Mouse (Mus musculus) limb, embryonic 13.5 days (tissue): ENCODE data around the gene Scamp4. TPM values are rescaled to one million over a fixed set of nuclear protein-coding genes. Genes with fewer than 3 reads are reported as not detected.

Source experiments
- ATAC-seq: fragments of 200-750 bp; cut with Nextera tagmentation; 2 replicates; pipeline ENCODE4 v1.8.0; 2017; ENCODE audit warnings: low read depth, moderate number of reproducible peaks, moderate TSS enrichment; ENCODE audit not compliant: low FRiP score
- H3K27ac ChIP-seq: fragments of 300-500 bp; sonication (generic); 2 replicates; pipeline ENCODE4 v1.5.1; 2015; ENCODE audit warnings: inconsistent platforms, mild to moderate bottlenecking, moderate library complexity
- H3K27me3 ChIP-seq: fragments of 300-500 bp; sonication (generic); 2 replicates; pipeline ENCODE4 v1.6.1; 2015; ENCODE audit warnings: mild to moderate bottlenecking, inconsistent platforms
- H3K36me3 ChIP-seq: fragments of 300-500 bp; sonication (generic); 2 replicates; pipeline ENCODE4 v1.6.1; 2015; ENCODE audit warnings: inconsistent platforms, mild to moderate bottlenecking, moderate library complexity
- H3K4me1 ChIP-seq: fragments of 300-500 bp; sonication (generic); 2 replicates; pipeline ENCODE4 v1.6.1; 2015; ENCODE audit warnings: inconsistent platforms
- H3K4me2 ChIP-seq: fragments of 300-500 bp; sonication (generic); replicated peaks from 2 replicates; pipeline ENCODE4 v1.6.1; 2015; ENCODE audit warnings: inconsistent platforms, mild to moderate bottlenecking, moderate library complexity
- H3K4me3 ChIP-seq: fragments of 300-500 bp; sonication (generic); 2 replicates; pipeline ENCODE4 v1.5.1; 2015; ENCODE audit warnings: moderate library complexity, mild to moderate bottlenecking, inconsistent platforms
- H3K9ac ChIP-seq: fragments of 300-500 bp; sonication (generic); 2 replicates; pipeline ENCODE4 v1.6.1; 2015; ENCODE audit warnings: mild to moderate bottlenecking, inconsistent platforms
- H3K9me3 ChIP-seq: fragments of 300-500 bp; sonication (generic); 2 replicates; pipeline ENCODE4 v1.6.1; 2016; ENCODE audit warnings: inconsistent platforms
- WGBS: fragments of 180-500 bp; shearing (Covaris S2); methylation state at CpG from one replicate; pipeline ENCODE4 v1.1.7; 2015; 5-methylcytosine and 5-hydroxymethylcytosine counted together
- polyA plus RNA-seq: library from polyadenylated mRNA; unstranded; fragments of >200 nt; fragmentation: Nextera tagmentation; extraction: Ambion mirVana; gene quantifications from 2 replicates; pipeline ENCODE4 v1.2.1, GENCODE M21; 2015

The Scamp4 gene
- polyA plus RNA-seq, 1 experiment from 2014 or later, result 92.0 TPM

DNA sequence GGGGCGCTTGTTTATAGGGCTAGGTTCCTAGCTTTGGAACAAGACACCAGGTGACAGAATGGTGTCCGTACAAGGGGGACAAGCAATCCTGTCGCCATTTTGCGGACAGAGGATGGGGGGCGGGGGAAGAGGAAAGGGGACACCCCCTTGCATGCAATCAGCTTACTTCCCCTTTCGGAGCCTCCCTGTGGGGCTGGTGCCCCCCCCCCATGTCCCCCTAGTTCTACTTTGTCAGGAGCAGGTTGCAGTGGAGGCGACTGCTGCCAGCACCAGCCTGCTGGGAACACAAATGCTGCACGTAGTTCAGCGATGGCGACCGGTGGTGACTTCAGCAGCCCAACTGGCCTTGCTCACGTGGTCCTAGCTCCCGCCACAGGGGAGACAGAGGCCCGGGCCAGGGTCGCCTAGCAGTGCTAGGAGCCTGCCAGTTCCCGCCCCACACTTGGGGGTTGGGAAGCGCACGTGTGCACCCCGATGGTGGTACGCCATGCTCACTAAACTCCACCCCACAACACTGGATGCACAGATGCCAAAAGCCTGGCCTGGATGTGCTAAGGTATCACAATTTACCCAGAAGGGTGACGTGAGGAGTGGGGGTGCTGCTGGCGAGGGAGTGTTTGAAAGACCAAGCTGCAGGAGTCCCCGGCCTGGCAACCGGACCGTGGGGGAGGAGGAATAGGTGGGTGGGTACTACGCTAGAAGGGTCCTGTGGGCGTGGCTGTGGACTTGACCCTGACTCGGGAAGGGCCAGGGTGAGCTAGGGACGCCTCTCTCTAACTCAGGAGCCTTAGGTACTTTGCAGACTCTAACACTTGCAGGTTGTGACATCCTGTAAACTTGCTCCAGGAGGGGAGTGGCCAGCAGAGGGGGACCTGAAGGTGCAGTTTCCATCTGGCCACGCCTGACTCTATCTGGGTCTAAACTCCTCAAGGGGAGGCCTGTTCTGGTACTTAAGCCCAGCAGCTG is 31.5 kb upstream of the Scamp4 start:
- WGBS, result 15% methylated on average over 30 of the region's 30 CpGs
- Histone ChIP-seq H3K27me3 (no peaks in the 10 kb centered on the region), H3K9ac (peak overlapping the region; percentile 59), H3K4me1 (peaks cover 72% of the 10 kb centered on the region), H3K4me2 (peak overlapping the region; percentile 61), H3K27ac (peak overlapping the region; percentile 69), H3K36me3 (peaks cover 20% of the 10 kb centered on the region), H3K9me3 (no peaks in the 10 kb centered on the region), H3K4me3 (peak overlapping the region; percentile 28)
- peak; percentile 26; the same call in 1 of the 2 replicates for ATAC-seq

DNA sequence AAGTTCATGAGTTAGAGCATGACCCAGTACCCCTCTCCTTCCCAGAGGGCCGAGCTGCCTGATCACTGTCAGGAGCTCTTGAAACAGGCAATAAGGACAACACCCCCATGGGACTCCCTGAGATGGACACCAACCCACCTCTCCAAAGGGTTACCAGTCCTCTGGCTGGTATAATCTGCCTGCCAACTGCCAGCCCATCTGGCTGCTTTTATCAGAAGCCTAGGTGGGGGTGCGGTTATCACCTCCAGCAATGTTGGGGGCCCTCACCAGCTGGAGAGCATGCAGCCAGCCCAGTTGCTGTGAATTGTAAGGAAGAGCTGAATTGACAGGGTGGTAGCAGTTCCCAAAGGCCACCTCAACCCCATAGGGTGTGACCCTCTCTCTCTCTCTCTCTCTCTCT is 30.2 kb upstream of the Scamp4 start:
- Histone ChIP-seq H3K27ac (no peak overlapping the region), H3K4me2 (no peak overlapping the region), H3K4me1 (peaks cover 67% of the 10 kb centered on the region), H3K27me3 (no peaks in the 10 kb centered on the region), H3K36me3 (peaks cover 16% of the 10 kb centered on the region), H3K9ac (no peak overlapping the region), H3K4me3 (no peak overlapping the region), H3K9me3 (no peaks in the 10 kb centered on the region)
- WGBS, result 88% methylated on average over 2 of the region's 2 CpGs
- no peak for ATAC-seq

DNA sequence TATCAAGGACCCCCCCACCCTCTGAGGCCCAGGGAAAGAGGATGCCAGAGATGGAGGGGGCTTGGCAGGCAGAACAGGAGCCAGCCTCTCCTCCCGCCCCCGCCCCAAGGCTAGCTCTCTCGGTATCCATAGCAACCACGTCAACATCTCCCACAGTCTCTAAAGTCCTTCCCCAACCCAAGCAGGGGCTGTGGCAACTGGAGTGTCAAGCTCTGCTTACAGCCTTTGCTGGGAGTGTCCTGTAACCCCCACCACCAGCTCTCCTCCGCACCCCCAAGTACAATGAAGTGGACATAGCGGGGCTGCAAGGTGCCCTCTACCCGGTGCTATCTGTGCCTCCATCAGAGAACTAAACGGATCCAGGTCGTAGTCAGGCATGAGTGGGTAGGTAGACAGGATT is 28.7 kb upstream of the Scamp4 start:
- H3K9ac ChIP-seq, result 0 out of 2 replicates have a peak overlapping the region, but pooled peaks have one; percentile 39
- H3K27ac ChIP-seq, result no peak overlapping the region
- WGBS, result 68% methylated on average over 9 of the region's 9 CpGs
- ATAC-seq, result no peak
- H3K36me3 ChIP-seq, result peaks cover 1% of the 10 kb centered on the region
- peaks cover 75% of the 10 kb centered on the region for H3K4me1 ChIP-seq
- no peak overlapping the region; the same call in 1 of the 2 replicates for H3K4me2 ChIP-seq
- H3K27me3 ChIP-seq, result no peaks in the 10 kb centered on the region
- no peaks in the 10 kb centered on the region for H3K9me3 ChIP-seq
- no peak overlapping the region for H3K4me3 ChIP-seq

DNA sequence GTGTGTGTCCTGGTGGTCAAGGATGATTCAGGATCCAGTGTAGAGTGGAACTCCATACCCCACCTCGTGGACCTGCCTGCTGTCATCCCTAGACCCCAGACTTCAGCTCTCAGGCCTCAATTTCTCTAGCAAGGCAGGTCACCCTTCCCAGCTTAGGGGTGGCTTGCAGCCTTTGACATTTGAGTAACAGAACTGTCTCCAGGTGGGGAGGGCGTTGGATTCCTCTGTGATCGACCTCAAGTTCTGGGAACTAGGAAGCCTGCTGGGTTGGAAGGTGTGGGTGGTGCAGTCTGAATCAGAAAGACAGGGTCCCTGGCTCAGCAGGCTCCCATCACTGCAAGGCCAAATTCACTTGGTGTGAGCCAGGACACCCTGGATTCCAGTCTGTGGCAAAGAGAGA is 27.8 kb upstream of the Scamp4 start:
- Histone ChIP-seq H3K4me1 (peaks cover 72% of the 10 kb centered on the region), H3K4me3 (0 out of 2 replicates have a peak overlapping the region, but pooled peaks have one; percentile 83), H3K36me3 (no peaks in the 10 kb centered on the region; the same call in 1 of the 2 replicates), H3K4me2 (peak overlapping the region; percentile 91), H3K27ac (no peak overlapping the region), H3K9ac (no peak overlapping the region), H3K9me3 (no peaks in the 10 kb centered on the region), H3K27me3 (no peaks in the 10 kb centered on the region)
- ATAC-seq, result no peak
- 79% methylated on average over 3 of the region's 3 CpGs for WGBS

DNA sequence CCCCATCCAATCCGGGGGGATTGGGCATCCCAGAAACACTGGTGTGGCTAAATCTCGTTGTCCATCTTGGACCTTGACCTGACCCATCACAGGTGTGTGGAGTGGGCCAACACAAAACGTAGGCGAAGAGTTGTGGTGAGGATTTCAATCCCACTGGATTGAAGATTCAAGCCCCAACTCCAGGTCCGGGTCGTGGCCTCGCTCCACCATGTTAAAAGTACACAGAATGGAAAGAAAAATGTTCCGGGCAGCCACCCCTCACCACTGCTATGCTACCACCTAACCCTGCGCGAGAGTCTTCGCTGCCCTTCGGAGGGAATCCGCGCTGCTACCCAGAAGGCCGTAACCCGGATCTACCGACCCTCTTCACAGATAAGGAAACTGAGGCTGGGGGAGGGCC is 26.7 kb upstream of the Scamp4 start:
- Histone ChIP-seq H3K4me2 (peak overlapping the region; percentile 91), H3K4me1 (peaks cover 62% of the 10 kb centered on the region), H3K4me3 (peak overlapping the region; percentile 83), H3K27me3 (no peaks in the 10 kb centered on the region), H3K9ac (peak overlapping the region; percentile 89), H3K27ac (no peak overlapping the region), H3K9me3 (no peaks in the 10 kb centered on the region), H3K36me3 (no peaks in the 10 kb centered on the region; the same call in 1 of the 2 replicates)
- 13% methylated on average over 17 of the region's 17 CpGs for WGBS
- no peak for ATAC-seq

DNA sequence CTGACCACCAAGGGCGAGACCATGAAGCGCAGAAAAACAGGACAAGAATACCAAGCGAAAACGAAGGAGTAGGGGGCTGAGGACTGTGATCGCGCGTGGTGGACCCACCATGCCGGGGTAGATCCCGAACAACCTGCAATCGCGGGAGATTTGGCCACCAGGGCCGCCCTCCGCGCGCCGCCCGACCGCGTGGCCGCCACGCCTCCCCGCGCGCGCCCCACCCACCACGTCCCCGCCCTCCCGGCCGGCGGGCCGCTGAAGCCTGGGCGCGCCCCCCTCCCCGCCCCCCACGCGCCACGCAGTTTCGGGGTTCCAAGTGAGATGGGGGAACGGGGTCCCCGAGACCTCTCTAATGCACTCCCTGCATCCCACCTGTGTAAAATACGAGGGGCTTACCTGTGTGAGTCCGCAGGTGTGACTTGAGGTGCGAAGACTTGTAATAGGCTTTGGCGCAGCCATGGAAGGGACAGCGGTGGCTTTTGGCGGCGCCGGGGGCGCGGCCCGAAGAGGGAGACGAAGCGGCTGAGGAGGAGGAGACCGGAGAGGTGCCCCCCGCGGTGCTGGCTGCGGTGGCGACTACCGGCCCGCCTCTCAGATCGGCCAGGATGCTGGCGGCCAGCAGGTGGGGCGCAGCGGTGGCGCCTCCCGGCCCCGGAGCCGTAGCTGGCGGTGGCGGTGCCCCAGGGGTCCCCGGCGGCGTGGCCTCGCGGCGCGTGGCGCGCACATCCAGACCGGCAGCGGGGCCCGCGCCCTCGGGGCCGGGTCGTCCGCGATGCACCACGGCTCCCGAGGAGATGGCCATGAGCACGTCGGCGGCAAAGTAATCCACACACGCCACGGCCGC is 26.1 kb upstream of the Scamp4 start:
- peak overlapping the region; percentile 83 for H3K4me3 ChIP-seq
- peak overlapping the region; percentile 89 for H3K9ac ChIP-seq
- H3K4me2 ChIP-seq, result peak overlapping the region; percentile 91
- ATAC-seq, result no peak
- H3K9me3 ChIP-seq, result no peaks in the 10 kb centered on the region
- H3K36me3 ChIP-seq, result peaks cover 5% of the 10 kb centered on the region
- H3K27me3 ChIP-seq, result no peaks in the 10 kb centered on the region
- H3K4me1 ChIP-seq, result peaks cover 56% of the 10 kb centered on the region
- H3K27ac ChIP-seq, result peak overlapping the region; percentile 85
- WGBS, result under 1% methylated on average over 95 of the region's 96 CpGs

DNA sequence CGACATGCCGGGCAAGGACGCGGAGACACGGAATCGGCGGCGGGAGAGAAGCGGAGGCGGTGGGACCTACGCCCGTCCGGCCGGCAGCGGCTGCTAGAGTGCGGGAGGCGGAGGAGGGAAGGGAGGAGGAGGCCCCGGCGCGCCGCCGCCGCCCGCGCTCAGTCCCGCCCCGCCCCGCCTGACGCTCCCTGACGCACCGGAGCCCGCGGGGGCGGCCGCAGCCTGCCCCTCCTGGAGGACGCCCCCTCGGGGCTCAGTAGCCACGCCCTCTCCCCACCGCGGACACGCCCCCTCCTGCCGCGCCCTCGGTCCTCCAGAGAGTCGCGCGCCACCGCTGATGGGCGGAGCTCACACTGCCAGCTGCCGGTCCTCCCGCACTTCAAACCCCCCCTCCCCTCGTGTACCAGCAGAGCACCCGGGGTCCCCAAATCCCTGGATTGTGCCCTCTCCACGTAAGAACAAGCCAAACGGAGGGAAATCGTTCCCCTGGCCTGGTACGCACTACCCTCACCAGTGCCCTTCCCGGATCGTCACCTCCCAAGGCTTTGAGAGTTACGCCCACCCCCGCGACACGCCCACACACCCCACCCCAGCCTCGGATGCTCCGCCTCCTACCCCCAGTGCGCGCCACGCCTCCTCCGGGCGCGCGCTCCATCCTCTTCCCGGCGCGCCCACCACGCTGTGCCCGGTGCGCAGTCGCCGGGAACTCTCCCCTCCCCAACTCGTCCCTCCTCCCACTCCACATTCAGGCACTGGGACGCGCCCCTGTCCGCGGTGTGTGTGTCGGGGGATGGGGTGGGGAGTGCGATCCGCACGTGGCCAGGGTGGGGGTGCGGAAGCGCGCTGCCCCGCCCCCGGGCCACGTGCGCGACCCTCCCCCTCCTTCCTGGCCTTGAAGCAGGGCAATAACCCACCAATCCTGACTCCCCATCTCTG is 25.2 kb upstream of the Scamp4 start, which contains the start of gene Klf16:
Gene Klf16 (minus strand): TSS at position 127 of the 936 bp plus-strand sequence.
- Histone ChIP-seq H3K4me1 (peaks cover 47% of the 10 kb centered on the region), H3K36me3 (peaks cover 13% of the 10 kb centered on the region)

DNA sequence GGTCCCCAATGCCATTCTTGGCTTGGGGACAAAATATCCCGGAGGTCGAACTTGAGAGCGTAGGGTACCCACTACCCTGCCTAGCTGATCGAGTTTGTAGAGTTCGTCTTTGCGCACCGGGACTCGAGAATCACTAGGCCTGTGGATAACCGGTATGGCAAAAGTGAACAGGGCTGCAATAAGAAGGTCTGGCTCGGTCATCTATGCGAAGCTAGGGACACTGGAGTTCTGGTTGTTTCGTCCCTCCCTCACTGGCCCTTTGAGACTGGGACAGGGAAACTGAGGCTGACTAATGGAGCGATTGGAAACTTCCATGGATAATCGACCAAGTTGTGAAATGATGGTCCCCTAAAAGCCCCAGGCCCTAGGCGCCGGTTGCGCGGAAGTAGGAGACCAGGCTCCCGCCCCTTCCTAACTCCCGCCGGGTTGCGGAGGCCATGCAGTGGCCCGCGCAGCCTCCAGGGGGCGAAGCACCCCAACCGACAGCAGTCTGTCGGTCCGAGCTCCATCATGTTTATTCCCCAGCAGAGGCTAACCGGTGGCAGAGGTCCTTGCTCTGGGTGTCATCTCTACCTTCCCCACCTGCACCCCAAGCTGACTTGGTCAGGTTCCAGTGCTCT is 24.4 kb upstream of the Scamp4 start:
- peaks cover 18% of the 10 kb centered on the region for H3K36me3 ChIP-seq
- no peaks in the 10 kb centered on the region for H3K27me3 ChIP-seq
- ATAC-seq, result no peak
- peak overlapping the region; percentile 89 for H3K27ac ChIP-seq
- under 1% methylated on average over 29 of the region's 29 CpGs for WGBS
- H3K4me1 ChIP-seq, result peaks cover 42% of the 10 kb centered on the region
- peak overlapping the region; percentile 91 for H3K4me2 ChIP-seq
- H3K9ac ChIP-seq, result peak overlapping the region; percentile 61
- no peaks in the 10 kb centered on the region for H3K9me3 ChIP-seq
- H3K4me3 ChIP-seq, result peak overlapping the region; percentile 83

More for the DNA sequence above, 25.2 kb upstream of the Scamp4 start, which contains the start of gene Klf16:
- Histone ChIP-seq H3K4me3 (peak within 1 kb of the TSS; percentile 83), H3K27ac (peak within 1 kb of the TSS; percentile 89), H3K27me3 (no peaks in the 10 kb centered on the region), H3K4me2 (peak within 1 kb of the TSS; percentile 91), H3K9ac (peak within 1 kb of the TSS; percentile 89), H3K9me3 (no peaks in the 10 kb centered on the region)
- under 1% methylated on average over 60 of the region's 97 CpGs for WGBS
- ATAC-seq, result peak; percentile 87

DNA sequence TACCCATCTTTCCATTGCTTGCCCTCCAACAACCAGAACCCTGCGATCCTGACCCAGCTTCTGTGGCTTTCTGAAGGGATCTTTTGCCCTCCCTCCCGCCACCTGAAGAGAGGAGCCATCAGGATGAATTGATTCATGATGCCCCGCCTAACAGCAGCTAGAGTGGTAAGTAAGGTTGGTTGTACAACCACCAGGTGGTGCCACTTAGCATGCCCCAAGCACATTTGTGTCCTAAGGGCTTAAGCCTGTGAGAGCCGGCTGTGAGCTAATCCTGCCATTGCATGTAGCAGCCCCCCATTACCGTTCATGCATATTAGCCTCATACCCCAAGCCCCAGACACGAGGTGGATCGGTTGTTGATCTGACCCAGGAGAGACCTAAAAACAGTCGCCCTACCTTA is 23.8 kb upstream of the Scamp4 start:
- WGBS, result 8% methylated on average over 8 of the region's 8 CpGs

DNA sequence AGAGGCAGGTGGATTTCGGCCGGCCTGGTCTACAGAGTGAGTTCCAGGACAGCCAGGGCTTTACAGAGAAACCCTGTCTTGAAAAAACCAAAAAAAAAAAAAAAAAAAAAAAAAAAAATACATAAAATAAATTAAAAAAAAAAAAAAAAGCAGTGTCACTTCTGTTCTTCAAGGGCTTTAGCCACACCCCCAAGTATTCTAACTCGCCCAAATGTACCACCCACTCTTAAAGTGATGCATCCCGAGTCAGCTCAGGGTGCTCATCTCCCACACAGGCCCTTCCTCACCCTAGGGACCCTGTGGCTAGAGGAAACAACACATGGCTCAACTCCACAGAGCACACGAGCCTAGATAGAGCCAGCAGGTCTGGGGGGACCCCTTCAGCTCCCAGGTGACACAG is 19.6 kb upstream of the Scamp4 start:
- Histone ChIP-seq H3K9ac (no peak overlapping the region), H3K9me3 (no peaks in the 10 kb centered on the region), H3K4me2 (no peak overlapping the region), H3K4me1 (peaks cover 25% of the 10 kb centered on the region), H3K27ac (no peak overlapping the region), H3K27me3 (no peaks in the 10 kb centered on the region), H3K36me3 (peaks cover 52% of the 10 kb centered on the region), H3K4me3 (no peak overlapping the region)
- ATAC-seq, result no peak
- 83% methylated on average over 5 of the region's 5 CpGs for WGBS

More for the DNA sequence above, 23.8 kb upstream of the Scamp4 start:
- Histone ChIP-seq H3K27ac (peak overlapping the region; percentile 89), H3K4me2 (peak overlapping the region; percentile 91), H3K27me3 (no peaks in the 10 kb centered on the region), H3K4me1 (peaks cover 35% of the 10 kb centered on the region), H3K36me3 (peaks cover 25% of the 10 kb centered on the region), H3K9ac (peak overlapping the region; percentile 61), H3K4me3 (peak overlapping the region; percentile 83), H3K9me3 (no peaks in the 10 kb centered on the region)
- ATAC-seq, result no peak
